Mouse (Mus musculus) heart, embryonic 13.5 days (tissue): ENCODE data around the gene Shc4. TPM values are rescaled to one million over a fixed set of nuclear protein-coding genes. Genes with fewer than 3 reads are reported as not detected.

Experiments
- ATAC-seq: fragments of 200-750 bp; cut with Nextera tagmentation; 2 replicates; pipeline ENCODE4 v1.8.0; 2017; ENCODE audit warnings: moderate TSS enrichment; ENCODE audit not compliant: insufficient number of reproducible peaks, low FRiP score, low TSS enrichment; ENCODE audit errors: extremely low read depth
- H3K27ac ChIP-seq: fragments of 300-500 bp; sonication (generic); replicated peaks from 2 replicates; pipeline ENCODE4 v1.5.1; 2015; ENCODE audit warnings: moderate library complexity, mild to moderate bottlenecking, inconsistent platforms
- H3K27me3 ChIP-seq: fragments of 300-500 bp; sonication (generic); replicated peaks from 2 replicates; pipeline ENCODE4 v1.6.1; 2015; ENCODE audit warnings: mild to moderate bottlenecking, inconsistent platforms
- H3K36me3 ChIP-seq: fragments of 300-500 bp; sonication (generic); 2 replicates; pipeline ENCODE4 v1.6.1; 2015; ENCODE audit warnings: mild to moderate bottlenecking, inconsistent platforms
- H3K4me1 ChIP-seq: fragments of 300-500 bp; sonication (generic); 2 replicates; pipeline ENCODE4 v1.6.1; 2015; ENCODE audit warnings: inconsistent platforms
- H3K4me2 ChIP-seq: fragments of 300-500 bp; sonication (generic); 2 replicates; pipeline ENCODE4 v1.6.1; 2015; ENCODE audit warnings: inconsistent platforms, mild to moderate bottlenecking, moderate library complexity
- H3K4me3 ChIP-seq: fragments of 300-500 bp; sonication (generic); 2 replicates; pipeline ENCODE4 v1.5.1; 2015; ENCODE audit warnings: moderate library complexity, mild to moderate bottlenecking, inconsistent platforms
- H3K9ac ChIP-seq: fragments of 300-500 bp; sonication (generic); 2 replicates; pipeline ENCODE4 v1.6.1; 2015; ENCODE audit warnings: inconsistent platforms, mild to moderate bottlenecking, moderate library complexity
- H3K9me3 ChIP-seq: fragments of 300-500 bp; sonication (generic); 2 replicates; pipeline ENCODE4 v1.6.1; 2016; ENCODE audit warnings: inconsistent platforms
- WGBS: fragments of 180-500 bp; shearing (Covaris S2); methylation state at CpG from one replicate; pipeline ENCODE4 v1.1.7; 2015; ENCODE audit warnings: mixed read lengths; 5-methylcytosine and 5-hydroxymethylcytosine counted together
- polyA plus RNA-seq: library from polyadenylated mRNA; unstranded; fragments of >200 nt; fragmentation: Nextera tagmentation; extraction: Ambion mirVana; gene quantifications from 2 replicates; pipeline ENCODE4 v1.2.1, GENCODE M21; 2015

The Shc4 gene
- polyA plus RNA-seq, 1 experiment from 2014 or later: 0.64 TPM

- Histone ChIP-seq H3K4me3 (no peak overlapping the region), H3K9me3 (no peaks in the 10 kb centered on the region), H3K9ac (no peak overlapping the region), H3K27me3 (no peaks in the 10 kb centered on the region), H3K4me2 (peak overlapping the region; percentile 19), H3K27ac (peak overlapping the region; percentile 24; the same call in 1 of the 2 replicates), H3K4me1 (peaks cover 17% of the 10 kb centered on the region), H3K36me3 (no peaks in the 10 kb centered on the region)
- no peak for ATAC-seq
- 52% methylated on average over 10 of the region's 10 CpGs for WGBS
Measured at GRCm38 (mm10) chr2:125684559-125685440, 39.1 kb downstream of the Shc4 start.

GRCm38 (mm10) chr2:125683895-125684294, 40.1 kb downstream of the Shc4 start:
- Histone ChIP-seq H3K9ac (no peak overlapping the region), H3K4me1 (peaks cover 17% of the 10 kb centered on the region), H3K27ac (no peak overlapping the region), H3K4me2 (no peak overlapping the region), H3K4me3 (no peak overlapping the region), H3K36me3 (no peaks in the 10 kb centered on the region), H3K27me3 (no peaks in the 10 kb centered on the region), H3K9me3 (no peaks in the 10 kb centered on the region)
- WGBS: 78% methylated on average over 7 of the region's 7 CpGs
- no peak for ATAC-seq

GRCm38 (mm10) chr2:125681811-125682210, 42.1 kb downstream of the Shc4 start:
- Histone ChIP-seq H3K9me3 (no peaks in the 10 kb centered on the region), H3K4me3 (no peak overlapping the region), H3K36me3 (no peaks in the 10 kb centered on the region), H3K4me1 (peaks cover 17% of the 10 kb centered on the region), H3K9ac (no peak overlapping the region), H3K27me3 (0 out of 2 replicates have a peak, but pooled peaks cover 3% of the 10 kb centered on the region), H3K27ac (no peak overlapping the region), H3K4me2 (no peak overlapping the region)
- ATAC-seq: no peak
- WGBS: 61% methylated on average over 9 of the region's 9 CpGs

GRCm38 (mm10) chr2:125672957-125673631, 50.9 kb downstream of the Shc4 start, which contains the start of gene Eid1:
Gene Eid1 (plus strand): TSS chr2:125673095.
- WGBS: under 1% methylated on average over 59 of the region's 79 CpGs
- peak; percentile 73 for ATAC-seq

GRCm38 (mm10) chr2:125672568-125672956, 51.4 kb downstream of the Shc4 start:
- WGBS: 30% methylated on average over 8 of the region's 20 CpGs
- no peaks in the 10 kb centered on the region for H3K27me3 ChIP-seq
- H3K9me3 ChIP-seq: no peaks in the 10 kb centered on the region
- peak overlapping the region; percentile 92 for H3K27ac ChIP-seq
- peak overlapping the region; percentile 95 for H3K9ac ChIP-seq
- peak overlapping the region; percentile 91 for H3K4me3 ChIP-seq
- peaks cover 13% of the 10 kb centered on the region for H3K4me1 ChIP-seq
- ATAC-seq: 0 out of 2 replicates have a peak, but pooled peaks have one; percentile 11
- no peaks in the 10 kb centered on the region for H3K36me3 ChIP-seq
- H3K4me2 ChIP-seq: peak overlapping the region; percentile 86

More at GRCm38 (mm10) chr2:125672957-125673631, 50.9 kb downstream of the Shc4 start, which contains the start of gene Eid1:
- H3K27me3 ChIP-seq: 0 out of 2 replicates have a peak, but pooled peaks cover 3% of the 10 kb centered on the region
- H3K4me3 ChIP-seq: peak within 1 kb of the TSS; percentile 91
- peak within 1 kb of the TSS; percentile 92 for H3K27ac ChIP-seq
- peak within 1 kb of the TSS; percentile 86 for H3K4me2 ChIP-seq
- H3K36me3 ChIP-seq: no peaks in the 10 kb centered on the region
- H3K9me3 ChIP-seq: no peaks in the 10 kb centered on the region
- H3K9ac ChIP-seq: peak within 1 kb of the TSS; percentile 95
- H3K4me1 ChIP-seq: peaks cover 10% of the 10 kb centered on the region

GRCm38 (mm10) chr2:125670846-125671245, 53.1 kb downstream of the Shc4 start:
- H3K4me1 ChIP-seq: peaks cover 27% of the 10 kb centered on the region
- no peak overlapping the region for H3K9ac ChIP-seq
- H3K4me2 ChIP-seq: no peak overlapping the region
- no peak overlapping the region for H3K4me3 ChIP-seq
- no peak for ATAC-seq
- no peaks in the 10 kb centered on the region for H3K9me3 ChIP-seq
- no peaks in the 10 kb centered on the region for H3K27me3 ChIP-seq
- 58% methylated on average over 1 of the region's 1 CpGs for WGBS
- H3K36me3 ChIP-seq: no peaks in the 10 kb centered on the region
- H3K27ac ChIP-seq: no peak overlapping the region

- no peak overlapping the region for H3K9ac ChIP-seq
- peak overlapping the region; percentile 6 for H3K4me2 ChIP-seq
- no peaks in the 10 kb centered on the region for H3K36me3 ChIP-seq
- peaks cover 17% of the 10 kb centered on the region for H3K4me1 ChIP-seq
- no peaks in the 10 kb centered on the region for H3K27me3 ChIP-seq
- H3K9me3 ChIP-seq: no peaks in the 10 kb centered on the region
- no peak for ATAC-seq
- H3K4me3 ChIP-seq: no peak overlapping the region
- 76% methylated on average over 7 of the region's 7 CpGs for WGBS
- H3K27ac ChIP-seq: peak overlapping the region; percentile 55
Measured at GRCm38 (mm10) chr2:125667721-125668120, 56.2 kb downstream of the Shc4 start.

- H3K4me1 ChIP-seq: peaks cover 17% of the 10 kb centered on the region
- H3K27ac ChIP-seq: peak overlapping the region; percentile 55
- no peak overlapping the region for H3K4me3 ChIP-seq
- H3K27me3 ChIP-seq: no peaks in the 10 kb centered on the region
- H3K9ac ChIP-seq: no peak overlapping the region
- ATAC-seq: no peak
- WGBS: 11% methylated on average over 5 of the region's 5 CpGs
- peak overlapping the region; percentile 6 for H3K4me2 ChIP-seq
- H3K36me3 ChIP-seq: no peaks in the 10 kb centered on the region
- no peaks in the 10 kb centered on the region for H3K9me3 ChIP-seq
Measured at GRCm38 (mm10) chr2:125667184-125667583, 56.8 kb downstream of the Shc4 start.

- no peak overlapping the region for H3K9ac ChIP-seq
- 55% methylated on average over 4 of the region's 4 CpGs for WGBS
- H3K27me3 ChIP-seq: no peaks in the 10 kb centered on the region
- H3K36me3 ChIP-seq: no peaks in the 10 kb centered on the region
- ATAC-seq: no peak
- no peak overlapping the region for H3K4me3 ChIP-seq
- no peak overlapping the region for H3K4me2 ChIP-seq
- H3K27ac ChIP-seq: no peak overlapping the region
- peaks cover 17% of the 10 kb centered on the region for H3K4me1 ChIP-seq
- H3K9me3 ChIP-seq: no peaks in the 10 kb centered on the region
Measured at GRCm38 (mm10) chr2:125666668-125667067, 57.3 kb downstream of the Shc4 start.

- Histone ChIP-seq H3K4me1 (peaks cover 19% of the 10 kb centered on the region), H3K4me2 (no peak overlapping the region), H3K27ac (no peak overlapping the region), H3K9me3 (no peaks in the 10 kb centered on the region), H3K27me3 (no peaks in the 10 kb centered on the region), H3K4me3 (no peak overlapping the region), H3K36me3 (no peaks in the 10 kb centered on the region), H3K9ac (no peak overlapping the region)
- no peak for ATAC-seq
- 72% methylated on average over 4 of the region's 4 CpGs for WGBS
Measured at GRCm38 (mm10) chr2:125665909-125666308, 58.0 kb downstream of the Shc4 start.

GRCm38 (mm10) chr2:125665213-125665612, 58.7 kb downstream of the Shc4 start:
- H3K9ac ChIP-seq: no peak overlapping the region
- no peaks in the 10 kb centered on the region for H3K36me3 ChIP-seq
- no peak for ATAC-seq
- H3K27me3 ChIP-seq: no peaks in the 10 kb centered on the region
- no peak overlapping the region for H3K4me3 ChIP-seq
- no peaks in the 10 kb centered on the region for H3K9me3 ChIP-seq
- H3K4me1 ChIP-seq: peaks cover 25% of the 10 kb centered on the region
- H3K27ac ChIP-seq: no peak overlapping the region
- 75% methylated on average over 5 of the region's 5 CpGs for WGBS
- H3K4me2 ChIP-seq: no peak overlapping the region
